ENCODE assay signal across 27 mouse cellular contexts in the genomic region with DNA sequence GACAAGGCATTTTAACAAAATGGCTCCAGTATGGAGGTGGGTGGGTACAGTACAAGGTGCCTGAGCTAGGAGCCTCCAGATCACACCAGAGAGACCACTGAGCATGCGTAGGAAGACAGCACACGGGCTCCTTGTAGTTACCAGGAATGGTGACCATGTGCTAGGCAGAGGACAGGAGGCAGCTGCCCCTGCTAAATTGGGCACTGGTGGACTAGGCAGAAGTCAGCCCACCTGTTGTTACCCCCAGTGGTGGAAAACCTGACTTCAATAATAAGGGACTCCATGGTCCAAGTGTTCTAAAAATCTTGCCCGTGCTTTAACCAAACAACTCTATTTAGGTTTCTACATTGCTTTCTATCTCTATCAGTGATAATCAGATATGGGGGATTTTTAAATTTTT. TPM values are rescaled to one million over a fixed set of nuclear protein-coding genes. Genes with fewer than 3 reads are reported as not detected.
"Had no signal": no experiment of that assay in that cellular context is flagged by ENCODE, and none has a peak within 500 bp of the region (broad histone marks: within the 10 kb centered on the region; RNA-seq: fewer than 3 reads in every experiment).

No protein-coding gene starts in this region.

- H3K27me3 ChIP-seq: heart, embryonic 13.5 days; heart, embryonic 15.5 days; hindbrain, embryonic 12.5 days; intestine, embryonic 15.5 days; limb, embryonic 13.5 days; liver, embryonic 13.5 days; liver, embryonic 15.5 days had no signal

- H3K36me3 ChIP-seq: heart, embryonic 13.5 days; heart, embryonic 15.5 days; hindbrain, embryonic 10.5 days; hindbrain, embryonic 12.5 days; intestine, embryonic 15.5 days; liver, embryonic 13.5 days; liver, embryonic 15.5 days had no signal

- H3K9me3 ChIP-seq: heart, embryonic 13.5 days; heart, embryonic 15.5 days; hindbrain, embryonic 10.5 days; hindbrain, embryonic 12.5 days; intestine, embryonic 15.5 days; limb, embryonic 13.5 days; liver, embryonic 13.5 days; liver, embryonic 15.5 days had no signal

- H3K4me3 ChIP-seq: gastrocnemius, adult 2 months; heart, adult 2 months; heart, embryonic 13.5 days; heart, embryonic 15.5 days; hindbrain, embryonic 10.5 days; hindbrain, embryonic 12.5 days; intestine, embryonic 15.5 days; limb, embryonic 13.5 days; liver, embryonic 13.5 days; liver, embryonic 15.5 days had no signal

- H3K4me1 ChIP-seq: heart, embryonic 13.5 days; heart, embryonic 15.5 days; intestine, embryonic 15.5 days; liver, embryonic 13.5 days; liver, embryonic 15.5 days had no signal

- H3K27ac ChIP-seq: gastrocnemius, adult 2 months; heart, adult 2 months; heart, embryonic 13.5 days; heart, embryonic 15.5 days; hindbrain, embryonic 10.5 days; hindbrain, embryonic 12.5 days; hindbrain, embryonic 14.5 days; intestine, embryonic 15.5 days; limb, embryonic 13.5 days; liver, embryonic 13.5 days; liver, embryonic 15.5 days had no signal

- ATAC-seq: hindbrain, embryonic 16.5 days; inflammation-experienced regulatory T-cells, adult 6 months; intestine, embryonic 15.5 days; intestine, postnatal 0 days; liver, postnatal 0 days had no signal

- H3K9ac ChIP-seq: heart, embryonic 13.5 days; heart, embryonic 15.5 days; hindbrain, embryonic 12.5 days; hindbrain, embryonic 14.5 days; intestine, embryonic 15.5 days; limb, embryonic 13.5 days; liver, embryonic 13.5 days; liver, embryonic 15.5 days; liver, postnatal 0 days had no signal

- H3K4me2 ChIP-seq: heart, embryonic 13.5 days; heart, embryonic 15.5 days; hindbrain, embryonic 12.5 days; hindbrain, embryonic 14.5 days; intestine, embryonic 15.5 days; limb, embryonic 13.5 days; liver, embryonic 11.5 days; liver, embryonic 13.5 days; liver, embryonic 15.5 days had no signal

- DNase-seq: gastrocnemius, adult 2 months; gastrocnemius, postnatal 10 days; gastrocnemius, postnatal 25 days; heart, adult 2 months; heart, postnatal 14 days; heart, postnatal 4 days; kidney, adult 18-20 months; kidney, adult 8-10 months; kidney, postnatal 10 days; kidney, postnatal 25 days; kidney, postnatal 4 days; liver; liver, embryonic 13.5 days; liver, postnatal 0 days had no signal

RNA-seq across cellular contexts. Expression of a gene that starts 10.6 kb away (rescaled TPM):
- total RNA-seq: granulocyte monocyte progenitor cell, adult 5-6 weeks had no signal
